Mouse (Mus musculus): Measurements from ENCODE around the gene Arl13b.

The Arl13b gene

DNA sequence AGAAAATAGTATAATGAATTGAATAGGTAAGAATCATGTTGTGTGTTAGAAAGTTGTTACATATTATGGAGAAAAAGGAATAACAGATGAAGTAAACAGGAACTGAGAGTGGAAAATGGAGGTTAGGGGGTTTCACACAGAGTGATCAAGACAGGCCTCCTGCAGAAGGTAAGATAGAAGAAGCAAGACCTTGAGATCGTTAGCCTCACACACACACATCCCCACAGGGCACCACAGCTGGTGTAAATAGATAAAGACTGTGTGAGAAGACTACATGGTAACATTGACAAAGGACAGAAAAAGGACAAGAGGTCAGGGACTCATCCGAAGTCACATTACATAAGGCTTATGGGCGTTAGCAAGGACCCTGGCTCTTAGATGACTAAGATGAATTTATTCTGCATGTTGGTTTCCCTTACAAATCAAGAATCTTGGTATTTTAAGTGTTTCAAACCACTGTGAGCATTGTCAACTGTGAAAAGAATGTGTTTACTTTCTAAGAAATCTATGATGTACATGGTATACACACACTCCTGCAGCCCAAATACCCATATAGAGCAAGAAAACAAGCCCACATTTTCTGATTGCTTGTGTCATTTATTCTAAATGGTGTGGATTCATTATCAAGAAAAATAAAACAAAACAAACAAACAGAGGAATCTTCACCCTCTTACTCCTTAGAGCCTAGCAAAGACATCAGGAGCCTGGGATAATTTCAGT is 12.7 kb downstream of the Arl13b start:
- no peak for TF ChIP-seq GATA4 (IDR thresholded peaks at IDR 0.05; ENCODE audit: insufficient replicate concordance, low read length)

GRCm38 (mm10) chr16:62832481-62832880 is 14.4 kb downstream of the Arl13b start:
- TF ChIP-seq GATA4 (IDR thresholded peaks at IDR 0.05; ENCODE audit: insufficient replicate concordance, low read length): no peak

GRCm38 (mm10) chr16:62832027-62832426 is 14.8 kb downstream of the Arl13b start:
- TF ChIP-seq GATA4 (IDR thresholded peaks at IDR 0.05; ENCODE audit: insufficient replicate concordance, low read length): no peak

GRCm38 (mm10) chr16:62826156-62827001 is 20.5 kb downstream of the Arl13b start:
- no peak for TF ChIP-seq GATA4 (IDR thresholded peaks at IDR 0.05; ENCODE audit: insufficient replicate concordance, low read length)

- TF ChIP-seq GATA4 (IDR thresholded peaks at IDR 0.05; ENCODE audit: insufficient replicate concordance, low read length): no peak
Observed at GRCm38 (mm10) chr16:62822472-62822871, 24.4 kb downstream of the Arl13b start.

DNA sequence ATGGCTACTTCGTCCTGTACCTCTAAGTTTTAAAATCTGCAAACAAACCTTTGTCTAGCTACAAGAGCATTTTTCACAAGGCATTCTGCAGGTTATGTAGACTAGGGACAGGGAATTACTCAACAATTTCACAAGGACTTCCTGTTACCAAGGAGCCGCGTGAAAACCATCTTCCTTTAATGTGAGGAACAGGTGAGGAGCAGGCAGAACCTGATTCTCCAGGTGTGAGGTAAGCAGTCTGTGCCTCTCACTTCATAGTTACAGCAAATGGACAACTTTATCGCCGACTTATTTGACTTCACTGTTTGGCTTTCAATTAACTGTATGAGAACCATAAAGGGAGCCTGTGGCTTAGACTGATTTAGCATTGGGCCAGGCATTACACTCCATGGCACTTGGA is 32.3 kb downstream of the Arl13b start, which contains the start of gene Stx19:
Gene Stx19, plus strand, starts transcription at position 186 of the 400 bp plus-strand sequence.
- no peak for TF ChIP-seq GATA4 (IDR thresholded peaks at IDR 0.05; ENCODE audit: insufficient replicate concordance, low read length)

GRCm38 (mm10) chr16:62813790-62814189 is 33.0 kb downstream of the Arl13b start:
- TF ChIP-seq GATA4 (IDR thresholded peaks at IDR 0.05; ENCODE audit: insufficient replicate concordance, low read length): no peak

GRCm38 (mm10) chr16:62810855-62811254 is 36.0 kb downstream of the Arl13b start:
- TF ChIP-seq GATA4 (IDR thresholded peaks at IDR 0.05; ENCODE audit: insufficient replicate concordance, low read length): no peak

DNA sequence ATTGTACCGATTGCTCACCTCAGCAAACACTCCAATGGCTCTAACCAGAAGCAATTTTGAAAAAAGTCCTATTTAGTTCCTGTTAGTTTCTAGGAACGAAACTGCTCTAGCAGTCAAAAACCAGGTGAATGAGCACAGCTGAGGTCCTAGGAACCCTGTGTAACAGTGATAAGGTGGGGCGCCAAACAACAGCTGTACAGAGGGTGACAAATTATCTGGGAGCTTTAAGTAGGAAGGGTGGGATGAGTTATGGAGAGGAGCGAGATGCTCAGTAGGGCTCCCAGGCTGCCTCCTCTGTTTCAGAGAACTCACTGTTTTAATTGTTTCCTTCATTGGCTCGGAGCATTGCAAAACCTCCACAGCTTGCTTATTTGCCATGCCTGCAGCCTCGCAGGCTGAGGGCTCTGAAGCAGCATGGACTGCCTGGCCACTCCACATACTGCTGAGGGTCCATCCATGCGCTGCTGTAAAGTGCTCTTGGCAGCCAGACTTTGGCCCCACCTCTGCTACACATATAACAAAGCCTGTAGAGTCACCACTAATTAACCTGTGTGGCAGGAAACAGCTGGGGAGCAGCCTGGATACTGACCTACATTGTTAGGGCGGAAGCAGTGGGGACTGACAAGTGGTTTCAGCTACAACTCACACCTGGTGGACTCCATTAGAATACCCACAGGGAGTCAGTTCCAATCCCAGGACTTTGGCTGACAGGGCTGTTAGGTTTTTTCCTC is 39.4 kb downstream of the Arl13b start:
- TF ChIP-seq GATA4 (IDR thresholded peaks at IDR 0.05; ENCODE audit: insufficient replicate concordance, low read length): no peak

GRCm38 (mm10) chr16:62804621-62805020 is 42.2 kb downstream of the Arl13b start:
- TF ChIP-seq GATA4 (IDR thresholded peaks at IDR 0.05; ENCODE audit: insufficient replicate concordance, low read length): no peak

DNA sequence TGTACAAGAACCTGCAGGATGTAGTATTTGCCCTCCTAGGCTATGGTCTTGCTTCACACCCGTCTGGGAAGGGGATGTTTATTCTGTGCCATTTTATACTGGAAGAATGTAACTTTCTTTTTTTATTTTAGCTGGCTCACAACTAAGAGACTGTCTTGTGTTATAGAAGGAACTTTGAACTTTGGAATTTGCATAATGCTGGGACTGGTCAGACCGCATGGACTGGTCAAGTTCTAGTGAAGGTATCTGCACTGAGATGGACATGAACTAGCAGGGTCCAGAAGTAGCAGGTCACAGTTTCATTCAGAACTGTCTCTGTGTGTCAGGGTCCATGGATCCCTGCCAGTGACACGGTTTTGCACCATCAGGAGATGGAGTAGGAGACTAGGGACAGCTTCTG is 47.0 kb downstream of the Arl13b start:
- no peak for TF ChIP-seq GATA4 (IDR thresholded peaks at IDR 0.05; ENCODE audit: insufficient replicate concordance, low read length)

DNA sequence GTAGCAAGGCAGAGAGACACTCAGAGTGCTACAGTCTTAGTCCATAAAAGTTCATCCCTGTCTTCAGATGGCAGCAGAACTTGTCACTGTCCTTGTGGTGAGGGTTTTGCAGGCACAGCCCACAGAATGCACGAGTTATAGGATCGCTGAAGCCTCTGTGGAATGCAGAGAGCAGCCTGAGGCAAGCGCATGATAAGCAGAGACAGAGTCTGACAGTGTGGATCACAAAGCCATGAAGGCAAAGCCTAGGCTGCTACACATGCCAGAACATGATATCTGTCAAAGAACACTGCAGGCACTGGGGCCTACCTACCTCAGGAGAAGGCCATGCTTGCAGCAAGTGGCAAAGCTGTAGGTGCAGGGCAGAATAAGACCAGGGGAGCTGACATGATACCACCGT is 47.4 kb downstream of the Arl13b start:
- TF ChIP-seq GATA4 (IDR thresholded peaks at IDR 0.05; ENCODE audit: insufficient replicate concordance, low read length): no peak

DNA sequence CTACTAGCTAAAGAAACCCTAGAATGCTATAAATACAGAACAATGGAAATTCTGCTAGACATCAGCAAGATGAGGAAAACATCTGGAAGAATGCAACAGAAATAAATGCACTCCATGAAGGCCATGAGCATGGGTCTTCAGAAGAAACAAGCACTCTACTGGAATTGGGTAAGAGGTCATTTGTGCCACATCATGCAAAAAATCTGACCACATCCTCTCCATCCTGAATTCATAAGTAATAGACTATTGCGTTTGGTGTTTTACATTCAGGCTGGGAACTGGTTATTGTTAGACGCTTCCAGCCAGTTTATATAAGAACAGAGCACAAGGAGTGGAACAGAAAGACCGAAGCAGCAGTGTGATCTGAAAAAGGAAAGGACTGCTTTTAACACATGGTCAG is 48.0 kb downstream of the Arl13b start:
- TF ChIP-seq GATA4 (IDR thresholded peaks at IDR 0.05; ENCODE audit: insufficient replicate concordance, low read length): no peak

DNA sequence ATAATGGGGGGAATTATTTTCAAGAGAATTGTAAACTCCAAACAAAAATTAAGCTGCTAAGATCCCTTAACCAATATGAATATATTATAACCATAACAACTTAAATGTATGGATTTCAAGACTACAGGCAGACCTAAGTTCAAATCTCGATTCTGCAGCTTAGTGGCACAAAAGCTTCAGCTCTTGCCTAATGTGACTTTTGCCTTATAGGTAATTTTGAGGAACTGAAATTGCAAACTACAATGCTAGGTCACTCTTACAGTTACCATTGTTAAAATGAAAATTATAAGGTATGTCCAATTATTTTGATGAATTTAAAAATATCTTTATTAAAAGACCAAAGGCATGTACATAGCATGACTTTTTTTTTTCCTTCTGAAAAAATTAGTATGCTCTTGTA is 50.2 kb downstream of the Arl13b start:
- TF ChIP-seq GATA4 (IDR thresholded peaks at IDR 0.05; ENCODE audit: insufficient replicate concordance, low read length): no peak

- TF ChIP-seq GATA4 (IDR thresholded peaks at IDR 0.05; ENCODE audit: insufficient replicate concordance, low read length): peak; percentile 38; the same call in 1 of the 2 replicates
Observed at GRCm38 (mm10) chr16:62786621-62787331, 60.1 kb downstream of the Arl13b start, which contains the start of gene Nsun3. Gene Nsun3 (minus strand): TSS chr16:62786818.
